Mouse (Mus musculus) megakaryocyte, adult 5-6 weeks (primary cell): Measurements from ENCODE around the gene Grasp. TPM values are rescaled to one million over a fixed set of nuclear protein-coding genes. Genes with fewer than 3 reads are reported as not detected.

ENCODE experiments used
- ATAC-seq: 2 replicates; pipeline ENCODE4 v1.8.0; 2016; ENCODE audit warnings: mild to moderate bottlenecking, inconsistent platforms; ENCODE audit not compliant: poor library complexity, severe bottlenecking
- total RNA-seq, 2 experiments: library from RNA; stranded (forward) in 1 of 2; stranded (reverse) in 1 of 2; fragments of 153-499, 151-499 nt in 1 of 2; fragments of 221-1000, 200-1000 nt in 1 of 2; gene quantifications; 2 replicates each; pipeline versions ENCODE4 v1.2.3 to v1.2.4; 2015 to 2017

Gene Grasp
- total RNA-seq, 2 experiments from 2014 or later = 0.16 to 0.29 TPM

- ATAC-seq = peak; percentile 92
These were observed 22.5 kb downstream of the Grasp start for GRCm38 (mm10) chr15:101246231-101247154.

GRCm38 (mm10) chr15:101247155-101247498 lies 23.1 kb downstream of the Grasp start:
- ATAC-seq = no peak

- ATAC-seq = no peak
These were observed 24.2 kb downstream of the Grasp start for GRCm38 (mm10) chr15:101248029-101248710.

- ATAC-seq = no peak
These were observed 26.3 kb downstream of the Grasp start for GRCm38 (mm10) chr15:101250220-101250800.

- ATAC-seq = no peak
These were observed 27.9 kb downstream of the Grasp start for GRCm38 (mm10) chr15:101251930-101252329.

GRCm38 (mm10) chr15:101252614-101253013 lies 28.6 kb downstream of the Grasp start:
- ATAC-seq = peak; percentile 55

GRCm38 (mm10) chr15:101253563-101253885 lies 29.5 kb downstream of the Grasp start:
- no peak for ATAC-seq

GRCm38 (mm10) chr15:101253886-101254795 lies 30.2 kb downstream of the Grasp start, which contains the start of gene Nr4a1:
Gene Nr4a1 (plus strand): TSS chr15:101254269.
- peak; percentile 43 for ATAC-seq

- ATAC-seq = peak; percentile 44
These were observed 32.0 kb downstream of the Grasp start for GRCm38 (mm10) chr15:101255842-101256462.

GRCm38 (mm10) chr15:101256463-101257206 lies 32.6 kb downstream of the Grasp start:
- ATAC-seq = peak; percentile 57

GRCm38 (mm10) chr15:101258420-101258819 lies 34.4 kb downstream of the Grasp start:
- ATAC-seq = 0 out of 2 replicates have a peak, but pooled peaks have one; percentile 1

GRCm38 (mm10) chr15:101259922-101260321 lies 35.9 kb downstream of the Grasp start:
- no peak for ATAC-seq

- ATAC-seq = no peak
These were observed 36.4 kb downstream of the Grasp start for GRCm38 (mm10) chr15:101260387-101260786.

GRCm38 (mm10) chr15:101260874-101261622 lies 37.1 kb downstream of the Grasp start:
- no peak for ATAC-seq

- peak; percentile 62 for ATAC-seq
These were observed 38.5 kb downstream of the Grasp start for GRCm38 (mm10) chr15:101262502-101262901.

GRCm38 (mm10) chr15:101266132-101266963 lies 42.4 kb downstream of the Grasp start:
- peak; percentile 70 for ATAC-seq
